Mouse (Mus musculus) C2C12 (cell line): Measurements from ENCODE around the gene Mat1a.

ENCODE experiments used
- CTCF ChIP-seq: IDR thresholded peaks from one replicate; pipeline ENCODE4 v1.5.1; 2011; ENCODE audit not compliant: control insufficient read depth, insufficient read depth, insufficient read length
- MYOG ChIP-seq: IDR thresholded peaks from one replicate; pipeline ENCODE4 v1.6.1; 2011; ENCODE audit not compliant: control insufficient read depth, insufficient read length; ENCODE audit errors: extremely low read depth
- USF1 ChIP-seq: IDR thresholded peaks from one replicate; pipeline ENCODE4 v1.6.1; 2011; ENCODE audit warnings: low read depth, mild to moderate bottlenecking, control low read depth, moderate library complexity

DNA sequence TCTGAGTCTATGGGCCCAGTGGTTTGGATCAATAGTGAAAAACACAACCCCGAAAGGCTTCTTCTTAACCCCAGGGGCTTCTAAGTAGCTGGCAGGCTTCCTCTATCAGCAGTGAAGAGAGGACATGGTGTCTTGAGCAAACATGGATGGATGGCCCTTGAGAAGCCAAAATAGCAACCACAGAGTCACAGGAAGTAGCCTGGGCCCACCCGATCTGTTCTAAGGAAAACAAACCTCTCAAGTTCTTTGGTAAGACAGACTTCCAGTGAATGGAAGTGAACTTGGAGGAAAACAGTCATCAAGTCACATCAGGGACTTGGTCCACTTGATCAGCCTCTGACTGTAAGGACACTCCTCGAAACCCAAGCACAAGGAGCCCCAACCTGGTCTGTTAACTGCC is 42.1 kb downstream of the Mat1a start:
- TF ChIP-seq CTCF (no peak), MYOG (no peak), USF1 (no peak)
